ENCODE assay signal across 9 mouse cellular contexts in genomic region chr6:17066211-17066940, GRCm38 (mm10). TPM values are rescaled to one million over a fixed set of nuclear protein-coding genes. Genes with fewer than 3 reads are reported as not detected.
DNase-seq lines count a peak whose midpoint lies in the region; ATAC-seq and TF ChIP-seq lines count a peak whose summit lies in the region.
"Had no signal": no experiment of that assay in that cellular context is flagged by ENCODE, and none has a peak within 500 bp of the region (broad histone marks: within the 10 kb centered on the region; RNA-seq: fewer than 3 reads in every experiment).

No protein-coding gene starts in this region.

- no peak for DNase-seq in heart, postnatal 0 days (ENCODE audit: low spot score)
- no peak for DNase-seq in heart, postnatal 36 days
- DNase-seq in CD8-positive naive resting alpha-beta T cell, adult 2 months (ENCODE audit: low read depth in 2 of 2, low spot score in 2 of 2), result peak; percentile 26 to 29
- DNase-seq in hindbrain, embryonic 10.5 days (ENCODE audit: low spot score), result no peak
- no peak for DNase-seq in urinary bladder, postnatal 36 days (ENCODE audit: low spot score in 2 of 2)
- DNase-seq in adrenal gland, postnatal 14 days, result no peak
- no peak for DNase-seq in cerebellum, adult 18-20 months

- 40% methylated on average over 11 of the region's 11 CpGs for WGBS in heart, postnatal 0 days
- 62% methylated on average over 11 of the region's 11 CpGs for WGBS in hindbrain, embryonic 10.5 days
- 64% methylated on average over 11 of the region's 11 CpGs for WGBS in midbrain, embryonic 13.5 days

- no peak for ATAC-seq in heart, postnatal 0 days (ENCODE audit: insufficient read depth, low read depth)
- ATAC-seq in midbrain, embryonic 13.5 days, result no peak

- H3K27me3 ChIP-seq in heart, postnatal 0 days (ENCODE audit: control insufficient read depth, insufficient read depth, low read length), result peaks cover 87% of the 10 kb centered on the region
- peaks cover 45% of the 10 kb centered on the region for H3K27me3 ChIP-seq in hindbrain, embryonic 10.5 days (ENCODE audit: insufficient read depth, poor library complexity, severe bottlenecking)
- H3K27me3 ChIP-seq in midbrain, embryonic 13.5 days, result peaks cover 6% of the 10 kb centered on the region; the same call in 1 of the 2 replicates

- intact Hi-C loops in heart, postnatal 36 days (cut with DNase I), result no loop called here

- H3K9ac ChIP-seq in heart, postnatal 0 days (replicated peaks; ENCODE audit: low read depth, low read length), result no peak overlapping the region
- H3K9ac ChIP-seq in midbrain, embryonic 13.5 days (replicated peaks), result no peak overlapping the region

- no peak overlapping the region for H3K27ac ChIP-seq in heart, postnatal 0 days (ENCODE audit: low read depth)
- no peak overlapping the region for H3K27ac ChIP-seq in hindbrain, embryonic 10.5 days
- H3K27ac ChIP-seq in midbrain, embryonic 13.5 days, result no peak overlapping the region

- no peak for TF ChIP-seq EP300 in heart, postnatal 0 days (IDR thresholded peaks at IDR 0.05; ENCODE audit: low read depth)

- no peak for TF ChIP-seq CTCF in heart, postnatal 0 days (IDR thresholded peaks at IDR 0.05; ENCODE audit: low read depth)

- no peaks in the 10 kb centered on the region for H3K9me3 ChIP-seq in heart, postnatal 0 days (replicated peaks; ENCODE audit: control insufficient read depth, low read length)
- no peaks in the 10 kb centered on the region for H3K9me3 ChIP-seq in hindbrain, embryonic 10.5 days
- no peaks in the 10 kb centered on the region for H3K9me3 ChIP-seq in midbrain, embryonic 13.5 days
- H3K9me3 ChIP-seq: G1E had no signal

- H3K36me3 ChIP-seq in heart, postnatal 0 days (replicated peaks; ENCODE audit: control insufficient read depth, insufficient read depth, low read length), result no peaks in the 10 kb centered on the region
- no peaks in the 10 kb centered on the region for H3K36me3 ChIP-seq in hindbrain, embryonic 10.5 days
- H3K36me3 ChIP-seq in midbrain, embryonic 13.5 days, result no peaks in the 10 kb centered on the region
- H3K36me3 ChIP-seq: G1E had no signal

- peaks cover 7% of the 10 kb centered on the region; the same call in 1 of the 2 replicates for H3K4me1 ChIP-seq in heart, postnatal 0 days (ENCODE audit: control insufficient read depth, insufficient read depth)
- peaks cover 14% of the 10 kb centered on the region for H3K4me1 ChIP-seq in hindbrain, embryonic 10.5 days (replicated peaks)
- peaks cover 5% of the 10 kb centered on the region for H3K4me1 ChIP-seq in midbrain, embryonic 13.5 days (replicated peaks)

- H3K4me2 ChIP-seq in heart, postnatal 0 days (ENCODE audit: low read depth, low read length), result peak overlapping the region; percentile 75
- H3K4me2 ChIP-seq in midbrain, embryonic 13.5 days (replicated peaks), result peak overlapping the region; percentile 73

- peak overlapping the region; percentile 55 for H3K4me3 ChIP-seq in heart, postnatal 0 days (ENCODE audit: low read depth, low read length)
- peak overlapping the region; percentile 82; the same call in 1 of the 2 replicates for H3K4me3 ChIP-seq in hindbrain, embryonic 10.5 days
- peak overlapping the region; percentile 69 for H3K4me3 ChIP-seq in midbrain, embryonic 13.5 days (replicated peaks)

RNA-seq across cellular contexts. Expression of gene Tes, which starts 1.4 kb away (rescaled TPM):
- 13.8 and 17.9 TPM in 2 replicates for total RNA-seq in heart, postnatal 0 days (2014; rRNA removed; ENCODE audit: low replicate concordance)
- polyA plus RNA-seq in heart, postnatal 0 days (2015; fragmentation: Nextera tagmentation; extraction: Ambion mirVana), result 5.5 and 6.0 TPM in 2 replicates
- total RNA-seq in heart, postnatal 36 days (2021), result 1 to 10 TPM; 3.4 to 3.5 TPM
- 40.3 and 44.2 TPM in 2 replicates for polyA plus RNA-seq in hindbrain, embryonic 10.5 days (2016; fragmentation: Nextera tagmentation; extraction: Ambion mirVana)
- polyA plus RNA-seq in midbrain, embryonic 13.5 days (2015; fragmentation: Nextera tagmentation; extraction: Ambion mirVana), result 25.5 and 27.2 TPM in 2 replicates
- total RNA-seq in adrenal gland, postnatal 14 days (2021), result 12.3 and 15.8 TPM in 2 replicates
- polyA plus RNA-seq: G1E had no signal

Comparison
In these comparisons a context has a peak if more than half of its experiments do, and no peak if none do; other contexts are left out.
1. DNase-seq: peak in CD8-positive naive resting alpha-beta T cell, adult 2 months (2 of 2); none in heart, postnatal 0 days (single experiment), heart, postnatal 36 days (0 of 2), hindbrain, embryonic 10.5 days (single experiment), urinary bladder, postnatal 36 days (0 of 2), adrenal gland, postnatal 14 days (single experiment) and cerebellum, adult 18-20 months (0 of 2).
2. Peak in every context shown above with its lines, with median percentiles within 50 percentile points of each other: H3K4me3 ChIP-seq.